Mouse (Mus musculus) liver, embryonic 12.5 days (tissue): ENCODE measurements around the gene Rftn1. TPM values are rescaled to one million over a fixed set of nuclear protein-coding genes. Genes with fewer than 3 reads are reported as not detected.

Source experiments
- ATAC-seq: fragments of 200-750 bp; cut with Nextera tagmentation; 2 replicates; pipeline ENCODE4 v1.8.0; 2017; ENCODE audit warnings: moderate number of reproducible peaks, mild to moderate bottlenecking, moderate library complexity
- H3K27ac ChIP-seq: fragments of 300-500 bp; sonication (generic); 2 replicates; pipeline ENCODE4 v1.5.1; 2016; ENCODE audit warnings: mild to moderate bottlenecking
- H3K27me3 ChIP-seq: fragments of 300-500 bp; sonication (generic); replicated peaks from 2 replicates; pipeline ENCODE4 v1.6.1; 2016; ENCODE audit warnings: mild to moderate bottlenecking, moderate library complexity
- H3K36me3 ChIP-seq: fragments of 300-500 bp; sonication (generic); 2 replicates; pipeline ENCODE4 v1.6.1; 2016; ENCODE audit warnings: mild to moderate bottlenecking, moderate library complexity
- H3K4me1 ChIP-seq: fragments of 300-500 bp; sonication (generic); 2 replicates; pipeline ENCODE4 v1.6.1; 2016
- H3K4me2 ChIP-seq: fragments of 300-500 bp; sonication (generic); 2 replicates; pipeline ENCODE4 v1.6.1; 2016; ENCODE audit warnings: mild to moderate bottlenecking, moderate library complexity
- H3K4me3 ChIP-seq: fragments of 300-500 bp; sonication (generic); 2 replicates; pipeline ENCODE4 v1.5.1; 2016; ENCODE audit warnings: mild to moderate bottlenecking, moderate library complexity
- H3K9ac ChIP-seq: fragments of 300-500 bp; sonication (generic); 2 replicates; pipeline ENCODE4 v1.6.1; 2016; ENCODE audit warnings: mild to moderate bottlenecking, moderate library complexity
- H3K9me3 ChIP-seq: fragments of 300-500 bp; sonication (generic); replicated peaks from 2 replicates; pipeline ENCODE4 v1.6.1; 2016; ENCODE audit warnings: mild to moderate bottlenecking, moderate library complexity
- WGBS: fragments of 180-500 bp; shearing (Covaris S2); methylation state at CpG from one replicate; pipeline ENCODE4 v1.1.7; 2016; ENCODE audit not compliant: insufficient replicate concordance; 5-methylcytosine and 5-hydroxymethylcytosine counted together
- polyA plus RNA-seq: library from polyadenylated mRNA; unstranded; fragments of >200 nt; fragmentation: Nextera tagmentation; extraction: Ambion mirVana; gene quantifications from 2 replicates; pipeline ENCODE4 v1.2.1, GENCODE M21; 2016

The Rftn1 gene
- polyA plus RNA-seq, 1 experiment from 2014 or later, result 11.0 TPM

DNA sequence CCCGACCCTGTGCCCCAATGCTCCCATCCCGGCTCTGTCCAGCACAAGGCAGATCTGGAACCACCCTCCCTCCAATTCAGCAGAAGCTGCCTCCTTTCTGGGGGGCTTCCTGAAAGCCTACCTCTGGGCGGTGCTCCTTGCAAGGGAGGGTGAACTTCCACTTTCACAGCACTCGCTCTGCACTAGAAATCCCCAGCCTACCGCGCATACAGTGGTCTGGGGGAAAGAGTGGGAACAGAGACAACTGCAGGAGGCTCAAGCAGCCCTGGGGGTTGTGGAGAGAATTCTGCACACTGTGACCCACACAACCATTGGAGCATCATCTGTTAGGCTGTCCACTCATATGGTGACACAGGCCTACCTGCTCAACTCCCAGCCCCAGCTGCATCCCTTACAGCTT is 30.7 kb downstream of the Rftn1 start:
- Histone ChIP-seq H3K4me2 (no peak overlapping the region), H3K4me3 (no peak overlapping the region), H3K27me3 (no peaks in the 10 kb centered on the region), H3K36me3 (peaks cover 10% of the 10 kb centered on the region), H3K27ac (0 out of 2 replicates have a peak overlapping the region, but pooled peaks have one; percentile 18), H3K9me3 (no peaks in the 10 kb centered on the region), H3K4me1 (peaks cover 48% of the 10 kb centered on the region), H3K9ac (no peak overlapping the region)
- ATAC-seq, result no peak
- 87% methylated on average over 6 of the region's 6 CpGs for WGBS

DNA sequence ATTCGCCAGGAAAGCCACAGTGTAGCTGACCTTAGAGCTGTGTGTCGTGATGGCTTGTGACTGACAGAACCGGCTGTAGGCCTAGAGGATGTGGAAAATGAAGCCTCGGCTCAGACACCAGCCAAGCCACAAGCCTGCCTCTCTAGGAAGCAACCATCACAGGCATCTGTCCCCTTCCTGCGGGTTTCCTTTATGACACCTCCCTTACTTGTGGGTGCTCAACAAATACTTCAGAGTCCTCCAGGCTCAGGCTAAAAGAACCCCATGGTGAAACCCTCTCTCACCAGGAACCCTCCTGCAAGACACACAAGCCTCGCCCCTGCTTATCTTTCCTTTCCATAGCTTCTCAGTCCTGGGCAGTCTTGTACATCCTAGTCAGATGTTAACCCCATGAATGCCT is 31.9 kb downstream of the Rftn1 start:
- peak; percentile 95 for ATAC-seq
- Histone ChIP-seq H3K9me3 (no peaks in the 10 kb centered on the region), H3K27me3 (no peaks in the 10 kb centered on the region), H3K9ac (peak overlapping the region; percentile 67), H3K36me3 (no peaks in the 10 kb centered on the region), H3K4me1 (peaks cover 48% of the 10 kb centered on the region), H3K4me2 (peak overlapping the region; percentile 49), H3K4me3 (no peak overlapping the region), H3K27ac (peak overlapping the region; percentile 77)
- 36% methylated on average over 6 of the region's 6 CpGs for WGBS

DNA sequence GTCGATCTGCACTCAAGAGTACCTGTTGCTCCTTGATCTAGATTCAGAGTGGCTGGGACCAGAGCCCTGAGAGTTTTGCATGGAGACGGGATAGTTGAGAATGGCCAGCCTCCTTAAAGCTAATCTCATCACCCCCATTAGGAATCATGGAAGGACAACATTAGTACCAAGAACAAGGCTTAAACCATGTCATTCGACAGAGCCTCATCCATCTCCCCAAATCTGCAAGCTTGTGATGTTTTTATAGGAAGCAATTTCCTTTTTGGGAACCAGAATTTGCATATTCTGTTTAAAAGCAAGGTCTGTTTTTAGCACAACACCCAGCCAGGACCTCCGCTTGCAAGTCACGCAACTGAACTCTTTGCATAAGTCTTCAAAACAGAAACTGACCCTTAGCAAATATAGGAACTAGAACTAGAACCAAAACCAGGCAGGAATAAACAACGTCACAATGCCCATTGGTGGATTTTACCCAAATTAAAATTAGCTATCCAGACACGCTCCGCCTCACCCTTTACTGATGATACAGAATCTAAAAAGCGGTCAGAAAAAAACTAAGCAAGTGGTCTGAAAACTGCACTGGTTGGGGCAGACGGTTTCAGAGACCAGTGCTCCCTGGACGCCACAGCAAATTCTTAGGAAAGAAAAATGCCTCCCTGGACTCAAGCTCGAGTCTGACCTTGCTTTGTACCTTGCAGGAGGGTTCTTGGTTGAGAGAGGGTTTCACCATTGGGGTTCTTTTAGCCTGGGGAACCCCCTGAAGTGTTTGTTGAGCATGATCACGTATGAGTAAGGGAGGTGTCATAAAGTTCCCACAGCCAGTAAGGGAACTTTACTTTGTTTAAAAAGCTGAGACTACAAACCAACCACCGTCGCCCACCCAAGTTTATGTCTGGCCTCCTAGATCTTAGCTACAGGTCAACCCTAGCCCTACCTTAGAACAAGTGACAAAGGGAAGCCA is 33.0 kb downstream of the Rftn1 start:
- 83% methylated on average over 15 of the region's 15 CpGs for WGBS
- no peak for ATAC-seq
- Histone ChIP-seq H3K4me3 (no peak overlapping the region), H3K4me1 (peaks cover 47% of the 10 kb centered on the region), H3K27ac (peak overlapping the region; percentile 77; the same call in 1 of the 2 replicates), H3K9me3 (no peaks in the 10 kb centered on the region), H3K27me3 (no peaks in the 10 kb centered on the region), H3K9ac (peak overlapping the region; percentile 67; the same call in 1 of the 2 replicates), H3K4me2 (no peak overlapping the region), H3K36me3 (no peaks in the 10 kb centered on the region)

GRCm38 (mm10) chr17:50152085-50152484 is 38.4 kb downstream of the Rftn1 start:
- no peak overlapping the region for H3K9ac ChIP-seq
- ATAC-seq, result no peak
- no peaks in the 10 kb centered on the region for H3K9me3 ChIP-seq
- no peak overlapping the region for H3K4me3 ChIP-seq
- 75% methylated on average over 5 of the region's 5 CpGs for WGBS
- H3K4me1 ChIP-seq, result peaks cover 6% of the 10 kb centered on the region; the same call in 1 of the 2 replicates
- H3K36me3 ChIP-seq, result no peaks in the 10 kb centered on the region
- H3K27ac ChIP-seq, result no peak overlapping the region
- no peak overlapping the region for H3K4me2 ChIP-seq
- H3K27me3 ChIP-seq, result no peaks in the 10 kb centered on the region

DNA sequence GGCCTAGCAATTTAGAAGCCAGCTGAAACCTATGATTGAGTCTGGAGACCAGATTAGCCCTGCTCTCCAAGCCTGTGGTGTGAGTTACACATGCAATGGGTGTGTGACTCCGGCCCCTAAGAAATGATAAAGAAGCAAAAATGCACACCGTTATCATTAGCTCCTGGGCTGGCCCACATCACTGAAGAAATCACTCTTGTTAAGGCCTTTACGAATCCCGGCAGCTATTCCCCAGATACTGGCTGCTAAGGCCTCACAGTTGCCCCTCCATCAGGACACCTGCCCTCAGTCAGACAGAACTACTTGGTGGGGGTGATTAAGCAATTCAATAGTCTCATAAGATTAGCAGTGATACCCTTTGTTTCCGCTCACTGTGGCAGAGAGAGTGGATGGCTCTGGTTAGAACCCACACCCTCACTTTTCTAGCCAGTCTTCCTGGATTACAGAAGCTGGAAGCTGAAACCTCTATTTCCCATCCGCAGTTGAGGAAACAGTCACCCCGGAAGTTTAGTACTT is 39.2 kb downstream of the Rftn1 start:
- no peaks in the 10 kb centered on the region for H3K27me3 ChIP-seq
- ATAC-seq, result no peak
- 65% methylated on average over 7 of the region's 7 CpGs for WGBS
- no peak overlapping the region for H3K4me2 ChIP-seq
- no peak overlapping the region for H3K4me3 ChIP-seq
- H3K27ac ChIP-seq, result no peak overlapping the region
- no peaks in the 10 kb centered on the region for H3K36me3 ChIP-seq
- peaks cover 6% of the 10 kb centered on the region; the same call in 1 of the 2 replicates for H3K4me1 ChIP-seq
- no peak overlapping the region for H3K9ac ChIP-seq
- no peaks in the 10 kb centered on the region for H3K9me3 ChIP-seq

DNA sequence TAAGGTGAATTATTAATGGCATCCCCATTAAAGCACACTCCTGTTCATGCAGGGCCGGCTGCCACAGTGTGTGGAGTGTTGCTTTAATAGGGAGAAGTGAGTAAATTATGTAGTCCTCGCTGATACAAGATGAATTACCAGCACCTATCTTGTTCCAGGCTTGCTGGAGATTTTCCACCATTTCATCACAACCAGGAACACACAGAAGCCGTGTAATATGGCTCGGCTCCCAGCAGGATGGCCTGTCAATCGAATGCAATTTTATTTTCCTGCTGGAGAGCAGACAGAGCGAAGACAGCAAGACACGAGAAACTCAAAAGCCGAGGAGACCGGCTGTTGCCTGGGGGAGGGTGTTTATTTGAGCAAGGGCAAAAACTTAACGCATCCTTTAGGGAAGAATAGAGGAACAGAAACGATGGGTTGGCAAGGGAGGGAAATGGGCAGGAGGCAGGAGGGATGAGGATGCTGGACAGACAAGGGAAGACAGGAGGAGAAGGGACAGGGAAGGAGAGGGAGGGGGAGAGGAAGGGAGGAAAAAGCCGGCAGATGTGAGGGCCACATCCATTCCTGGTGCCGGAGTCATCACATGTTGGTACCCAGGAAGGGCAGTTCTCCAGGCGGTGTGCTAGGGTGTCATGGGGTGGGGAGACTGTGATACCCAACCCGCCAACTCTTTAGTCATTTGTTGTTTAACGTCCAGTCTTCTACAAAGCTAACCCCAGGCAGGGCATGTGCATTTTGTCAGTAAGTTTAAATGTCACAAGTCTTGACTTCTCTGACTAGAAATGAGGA is 39.9 kb downstream of the Rftn1 start:
- H3K9me3 ChIP-seq, result no peaks in the 10 kb centered on the region
- H3K9ac ChIP-seq, result no peak overlapping the region
- H3K4me1 ChIP-seq, result peaks cover 6% of the 10 kb centered on the region; the same call in 1 of the 2 replicates
- H3K27ac ChIP-seq, result no peak overlapping the region
- H3K4me3 ChIP-seq, result no peak overlapping the region
- H3K36me3 ChIP-seq, result no peaks in the 10 kb centered on the region
- no peak overlapping the region for H3K4me2 ChIP-seq
- no peak for ATAC-seq
- no peaks in the 10 kb centered on the region for H3K27me3 ChIP-seq
- WGBS, result 74% methylated on average over 16 of the region's 16 CpGs

DNA sequence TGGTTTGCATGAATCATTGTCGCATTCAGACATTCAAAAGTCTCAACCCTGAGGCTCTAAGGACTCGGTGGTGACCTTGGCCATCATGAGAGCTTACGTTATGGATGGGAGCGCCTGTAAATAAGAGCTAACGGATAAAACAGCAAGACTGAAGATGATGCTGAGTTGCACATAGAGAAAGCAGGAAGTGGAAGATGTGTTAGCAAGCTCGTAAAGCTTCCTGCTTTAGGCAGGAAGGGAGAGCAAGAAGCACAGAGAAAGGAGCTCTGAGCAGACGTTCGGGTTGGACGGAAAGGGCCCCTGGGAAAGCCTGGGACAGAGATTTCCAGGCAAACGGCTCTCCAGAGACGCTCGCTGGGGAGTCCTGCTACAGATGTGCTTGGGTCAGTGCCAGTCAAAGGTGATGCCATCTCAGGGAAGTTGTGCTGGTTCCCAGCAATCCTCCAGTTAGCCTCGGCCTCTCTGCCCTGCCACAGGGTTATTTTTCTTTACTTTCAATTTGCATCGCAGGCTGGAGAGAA is 40.7 kb downstream of the Rftn1 start:
- no peak overlapping the region for H3K9ac ChIP-seq
- no peak for ATAC-seq
- 0 out of 2 replicates have a peak, but pooled peaks cover 3% of the 10 kb centered on the region for H3K36me3 ChIP-seq
- 70% methylated on average over 14 of the region's 14 CpGs for WGBS
- H3K4me1 ChIP-seq, result peaks cover 6% of the 10 kb centered on the region; the same call in 1 of the 2 replicates
- H3K4me2 ChIP-seq, result no peak overlapping the region
- no peaks in the 10 kb centered on the region for H3K27me3 ChIP-seq
- no peaks in the 10 kb centered on the region for H3K9me3 ChIP-seq
- no peak overlapping the region for H3K27ac ChIP-seq
- H3K4me3 ChIP-seq, result no peak overlapping the region

DNA sequence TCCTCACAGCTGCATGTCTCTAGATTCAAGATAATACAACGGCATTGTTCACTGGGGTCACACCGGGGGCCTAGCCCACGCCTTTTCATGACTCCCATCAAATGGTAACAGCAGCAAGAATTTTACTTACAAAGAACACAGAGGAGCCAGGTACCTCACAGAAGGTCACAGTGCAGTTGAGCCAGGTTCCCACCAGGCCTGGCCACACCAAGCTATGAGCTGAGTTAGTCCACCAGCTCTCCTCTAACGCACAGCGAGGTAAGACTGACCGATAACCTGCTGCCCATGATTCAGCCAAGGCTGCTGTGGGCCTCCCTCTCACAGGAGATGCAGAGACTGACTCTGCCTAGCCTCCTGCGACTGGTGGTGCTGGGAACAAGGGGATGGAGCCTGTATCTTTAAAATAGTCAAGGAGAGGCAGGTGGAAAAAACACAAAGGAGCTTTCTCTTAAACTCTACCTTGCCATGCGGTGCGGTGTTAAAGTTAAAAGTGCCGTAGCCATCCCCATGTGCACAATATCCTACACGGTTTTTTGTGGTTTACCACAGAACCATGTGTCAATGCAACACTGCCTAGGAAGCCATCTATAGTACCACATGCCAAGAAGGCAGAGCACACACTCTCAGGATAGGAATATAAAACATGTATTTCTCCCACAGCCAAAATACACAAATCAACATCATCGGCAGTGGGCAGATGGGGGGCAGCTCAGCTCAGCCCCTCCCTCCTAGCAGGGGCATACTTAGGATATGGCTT is 42.5 kb downstream of the Rftn1 start:
- no peak overlapping the region for H3K27ac ChIP-seq
- H3K9ac ChIP-seq, result no peak overlapping the region
- peaks cover 3% of the 10 kb centered on the region; the same call in 1 of the 2 replicates for H3K36me3 ChIP-seq
- 75% methylated on average over 12 of the region's 12 CpGs for WGBS
- no peaks in the 10 kb centered on the region for H3K27me3 ChIP-seq
- no peak for ATAC-seq
- H3K4me3 ChIP-seq, result no peak overlapping the region
- peaks cover 6% of the 10 kb centered on the region; the same call in 1 of the 2 replicates for H3K4me1 ChIP-seq
- no peaks in the 10 kb centered on the region for H3K9me3 ChIP-seq
- H3K4me2 ChIP-seq, result no peak overlapping the region

DNA sequence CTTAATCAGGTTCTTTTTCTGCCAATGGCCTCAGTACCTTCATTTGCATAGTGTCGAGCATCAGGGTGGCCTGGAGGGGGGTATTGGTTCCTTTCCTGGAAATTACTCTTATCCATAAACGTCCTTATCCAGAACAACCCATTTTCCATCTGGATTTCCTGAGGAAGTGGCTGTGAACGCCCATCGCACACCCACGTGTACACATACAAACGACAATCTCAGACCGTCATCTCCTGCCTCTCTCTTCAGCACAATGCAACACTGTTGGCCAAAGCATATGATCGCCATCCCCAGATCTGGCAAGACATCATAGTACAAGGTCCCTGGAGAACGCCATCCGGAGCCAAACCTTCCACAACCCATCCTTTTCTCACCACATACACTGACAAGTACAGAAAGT is 47.1 kb downstream of the Rftn1 start:
- H3K9me3 ChIP-seq, result no peaks in the 10 kb centered on the region
- H3K27me3 ChIP-seq, result no peaks in the 10 kb centered on the region
- no peak overlapping the region for H3K27ac ChIP-seq
- ATAC-seq, result no peak
- WGBS, result 69% methylated on average over 10 of the region's 10 CpGs
- H3K4me1 ChIP-seq, result no peaks in the 10 kb centered on the region
- no peak overlapping the region for H3K4me2 ChIP-seq
- H3K9ac ChIP-seq, result no peak overlapping the region
- H3K36me3 ChIP-seq, result peaks cover 3% of the 10 kb centered on the region; the same call in 1 of the 2 replicates
- H3K4me3 ChIP-seq, result no peak overlapping the region

DNA sequence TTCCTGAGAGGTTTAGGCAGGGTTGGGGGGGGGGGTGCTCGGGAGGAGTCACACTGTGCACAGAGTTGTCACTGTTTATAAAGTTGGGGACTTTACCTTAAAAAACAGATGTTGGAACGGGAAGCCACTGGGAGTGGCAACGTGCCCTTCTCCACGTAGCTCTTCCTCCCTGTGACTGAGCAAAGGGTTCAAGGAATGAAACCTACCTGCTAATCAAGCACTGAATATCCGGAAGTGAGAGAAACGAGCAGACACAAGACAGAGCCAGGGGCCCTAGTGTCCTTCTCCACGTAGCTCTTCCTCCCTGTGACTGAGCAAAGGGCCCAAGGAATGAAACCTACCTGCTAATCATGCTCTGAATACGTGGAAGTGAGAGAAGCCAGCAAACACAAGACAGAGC is 47.9 kb downstream of the Rftn1 start:
- H3K27me3 ChIP-seq, result no peaks in the 10 kb centered on the region
- WGBS, result 68% methylated on average over 8 of the region's 8 CpGs

DNA sequence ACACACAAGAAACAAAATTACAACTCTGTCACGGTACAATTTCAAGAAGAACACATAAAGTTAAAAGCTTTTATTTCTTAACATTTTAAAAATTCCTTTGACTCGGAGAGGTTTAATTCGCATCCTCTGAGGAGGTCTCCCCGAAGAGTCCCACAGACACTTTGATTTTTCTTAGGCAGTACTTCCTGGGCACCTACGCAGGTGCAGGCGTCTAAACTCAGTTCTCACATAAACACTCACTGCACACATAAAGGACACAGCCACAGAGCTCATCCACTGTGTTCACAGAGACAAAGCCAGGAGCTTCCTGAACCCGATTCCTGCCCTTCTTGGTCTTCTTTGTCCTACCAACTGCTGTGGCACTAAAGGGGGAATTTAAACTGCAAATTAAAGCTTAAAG is 48.3 kb downstream of the Rftn1 start:
- H3K27me3 ChIP-seq, result no peaks in the 10 kb centered on the region
- H3K4me3 ChIP-seq, result no peak overlapping the region
- no peaks in the 10 kb centered on the region for H3K4me1 ChIP-seq
- WGBS, result 83% methylated on average over 7 of the region's 7 CpGs
- H3K27ac ChIP-seq, result no peak overlapping the region
- H3K9ac ChIP-seq, result no peak overlapping the region
- ATAC-seq, result no peak
- H3K9me3 ChIP-seq, result no peaks in the 10 kb centered on the region
- H3K36me3 ChIP-seq, result peaks cover 3% of the 10 kb centered on the region; the same call in 1 of the 2 replicates
- H3K4me2 ChIP-seq, result no peak overlapping the region

More for the DNA sequence above, 47.9 kb downstream of the Rftn1 start:
- no peaks in the 10 kb centered on the region for H3K4me1 ChIP-seq
- H3K4me3 ChIP-seq, result no peak overlapping the region
- ATAC-seq, result no peak
- H3K36me3 ChIP-seq, result peaks cover 3% of the 10 kb centered on the region; the same call in 1 of the 2 replicates
- no peaks in the 10 kb centered on the region for H3K9me3 ChIP-seq
- no peak overlapping the region for H3K4me2 ChIP-seq
- no peak overlapping the region for H3K27ac ChIP-seq
- no peak overlapping the region for H3K9ac ChIP-seq
